Mouse (Mus musculus) spleen, adult 2 months (tissue): Measurements from ENCODE around the gene Ldhb.

ENCODE experiments used
- CTCF ChIP-seq: fragments of 200-500 bp; IDR thresholded peaks from 2 replicates; pipeline ENCODE4 v1.5.1; 2011; ENCODE audit warnings: mild to moderate bottlenecking, inconsistent platforms; ENCODE audit not compliant: insufficient read depth, insufficient read length, insufficient replicate concordance; ENCODE audit errors: extremely low read depth
- POLR2A ChIP-seq: fragments of 200-500 bp; IDR thresholded peaks from 2 replicates; pipeline ENCODE4 v1.6.1; 2011; ENCODE audit warnings: low read depth, low read length, inconsistent platforms

GRCm38 (mm10) chr6:142508663-142509062 lies 906 bp upstream of the Ldhb start:
- TF ChIP-seq CTCF = no peak
- no peak for TF ChIP-seq POLR2A
